Mouse (Mus musculus): ENCODE data around the gene Sprr1b.
"Not testable (repeated sequence)": the region's sequence is repeated elsewhere in the genome, so short reads cannot be mapped to it uniquely, and the experiment has no call there.

Sprr1b gene

GRCm38 (mm10) chr3:92438689-92439088 is at the start of gene Sprr1b:
Gene Sprr1b (minus strand): TSS chr3:92438789.
- DNase-seq = no peak

- no peak for DNase-seq
Measured at GRCm38 (mm10) chr3:92486307-92486706, 47.7 kb upstream of the Sprr1b start.

DNA sequence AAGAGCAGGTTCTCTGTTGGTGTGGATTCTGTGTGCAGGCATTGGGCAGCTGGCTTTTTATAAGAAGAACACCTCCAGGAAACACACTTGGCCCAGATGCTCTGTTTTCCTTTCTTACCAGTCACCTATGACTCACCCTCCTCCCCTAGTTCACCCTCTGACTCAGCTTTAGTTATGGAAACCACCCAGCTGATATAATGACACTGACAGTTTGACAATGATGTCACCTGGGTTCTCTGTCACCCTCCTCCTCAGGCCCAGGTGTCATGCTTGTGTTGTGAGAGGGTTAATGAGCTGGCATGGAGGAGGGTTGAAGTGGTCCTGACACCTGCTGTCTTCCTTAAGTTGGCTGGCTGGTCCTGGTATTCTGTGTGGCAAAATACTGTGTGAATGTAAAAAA is 47.3 kb upstream of the Sprr1b start, which contains the start of gene Sprr1a:
Gene Sprr1a, minus strand, starts transcription at position 33 of the 400 bp plus-strand sequence.
- no peak for DNase-seq

GRCm38 (mm10) chr3:92481249-92481648 is 42.7 kb upstream of the Sprr1b start:
- not testable (repeated sequence) for DNase-seq

DNA sequence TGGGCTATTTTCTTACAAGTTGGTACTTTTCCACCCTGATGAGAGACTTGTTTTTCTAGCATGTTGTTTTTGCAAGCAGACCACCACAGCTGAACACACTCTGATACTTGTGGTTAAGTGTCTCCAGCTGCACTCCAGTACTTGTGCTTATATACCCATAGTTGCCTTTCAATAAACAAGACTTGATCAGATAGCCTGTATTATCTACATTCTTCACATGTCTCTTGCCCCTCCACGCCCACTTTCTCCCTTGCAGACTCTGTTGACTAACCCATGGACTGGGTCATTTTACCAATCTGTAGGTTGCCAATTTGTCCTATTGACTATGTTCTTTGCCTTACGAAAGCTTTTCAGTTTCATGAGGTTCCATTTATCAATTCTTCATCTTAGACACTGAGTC is 31.5 kb upstream of the Sprr1b start:
- DNase-seq = no peak

- no peak for DNase-seq
Measured at GRCm38 (mm10) chr3:92467424-92467823, 28.8 kb upstream of the Sprr1b start.

GRCm38 (mm10) chr3:92466576-92466975 is 28.0 kb upstream of the Sprr1b start:
- no peak for DNase-seq

- no peak for DNase-seq
Measured at GRCm38 (mm10) chr3:92458620-92459019, 20.0 kb upstream of the Sprr1b start, which contains the start of gene Sprr3. Gene Sprr3 (minus strand): TSS chr3:92458720.

DNA sequence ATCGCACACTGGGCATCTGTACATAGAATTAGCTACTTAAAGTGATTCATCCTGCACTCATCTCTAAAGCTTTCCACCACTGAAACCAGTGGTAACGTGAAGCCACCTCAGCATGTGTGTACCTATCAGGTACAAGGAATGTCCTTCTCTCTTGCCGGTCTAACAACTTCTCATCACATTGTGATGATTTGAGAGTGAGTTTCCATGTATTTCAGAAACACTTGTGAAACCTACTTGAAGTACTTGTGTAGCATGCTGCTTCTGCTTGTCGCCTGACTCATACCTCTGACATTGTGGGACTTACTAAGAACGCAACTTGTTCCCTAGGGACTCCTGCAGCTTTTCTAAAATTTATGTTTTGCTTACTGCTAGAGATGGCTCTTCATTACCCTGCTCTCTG is 16.6 kb upstream of the Sprr1b start:
- DNase-seq = no peak

DNA sequence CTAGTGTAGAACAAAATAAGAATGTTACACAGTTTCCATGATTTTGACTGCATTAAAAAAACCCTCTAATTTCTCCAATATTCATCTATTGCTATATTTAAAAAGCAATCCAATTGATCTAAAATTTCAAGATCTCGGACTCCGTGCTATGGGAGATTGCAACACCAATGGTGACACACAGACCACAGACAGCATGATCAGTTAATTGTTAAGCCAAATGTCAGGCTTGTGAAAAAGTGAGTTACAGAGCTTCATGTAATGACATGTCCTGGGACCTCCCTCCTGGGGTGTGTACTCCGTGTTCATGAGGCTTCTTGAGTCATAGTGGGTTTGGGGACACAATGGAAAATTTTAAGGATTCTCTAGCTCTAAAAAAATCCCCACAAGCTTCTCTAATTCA is 1.6 kb upstream of the Sprr1b start:
- no peak for DNase-seq

DNA sequence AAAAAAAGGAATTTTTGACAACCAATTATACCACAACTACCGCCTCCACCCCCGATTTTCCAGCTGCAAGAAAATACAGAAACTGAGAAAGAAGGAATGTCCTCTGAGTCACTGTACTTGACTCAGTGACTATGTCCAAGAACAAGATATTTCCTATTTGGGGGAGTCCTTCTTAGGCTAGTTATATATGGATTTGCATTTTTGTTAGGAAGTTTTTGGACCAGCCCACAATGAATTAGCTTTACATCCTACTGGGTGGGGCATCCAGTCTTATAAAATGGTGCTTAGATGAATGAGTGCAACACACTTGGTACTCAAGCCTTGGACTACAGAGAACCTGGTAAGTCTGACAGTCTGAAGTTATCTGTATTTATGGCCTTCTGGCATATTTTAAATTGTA is 6.3 kb downstream of the Sprr1b start, which contains the start of gene Sprr2k:
Gene Sprr2k, plus strand, starts transcription at position 301 of the 400 bp plus-strand sequence.
- DNase-seq = no peak

- no peak for DNase-seq
Measured at GRCm38 (mm10) chr3:92429323-92429722, 9.3 kb downstream of the Sprr1b start, which contains the start of gene Gm9774. Gene Gm9774 (minus strand): TSS chr3:92429423.

DNA sequence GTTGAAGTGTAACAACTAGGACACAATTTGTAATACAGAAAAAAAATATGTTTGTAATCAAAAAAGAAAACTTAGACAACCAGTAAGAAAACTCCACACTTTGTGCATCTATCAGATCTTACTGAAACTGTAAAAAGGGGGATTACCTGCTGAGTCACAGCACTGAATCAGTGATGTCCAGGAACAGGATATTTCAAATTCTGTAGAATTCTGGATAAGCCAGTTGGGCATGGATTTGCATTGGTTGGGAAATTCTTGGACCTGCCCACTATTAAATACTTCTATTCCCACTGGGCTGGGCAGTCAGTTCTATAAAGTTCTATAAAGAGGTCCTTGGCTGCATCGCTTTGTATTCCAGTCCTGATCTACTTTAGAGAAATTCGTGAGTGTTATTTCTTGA is 20.8 kb downstream of the Sprr1b start, which contains the start of gene Sprr2j-ps:
Gene Sprr2j-ps, plus strand, starts transcription at position 301 of the 400 bp plus-strand sequence.
- no peak for DNase-seq

DNA sequence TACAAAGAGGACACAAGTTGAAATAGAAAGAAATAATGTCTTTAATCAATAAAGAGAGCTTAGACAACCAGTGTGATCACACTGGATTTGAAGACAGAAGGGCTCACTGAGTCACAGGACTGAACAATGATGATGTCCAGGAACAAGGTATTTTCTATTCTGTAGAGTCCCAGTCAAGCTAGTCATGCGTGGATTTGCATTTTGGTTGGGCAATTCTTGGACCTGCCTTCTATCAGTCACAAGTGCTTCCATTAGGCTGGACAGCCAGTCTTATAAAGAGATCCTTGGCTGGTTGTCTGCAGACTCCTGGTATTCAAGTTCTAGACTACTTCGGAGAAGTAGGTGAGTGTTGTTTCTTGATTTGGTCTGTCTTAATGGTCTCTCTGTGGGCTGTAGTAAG is 30.9 kb downstream of the Sprr1b start, which contains the start of gene Sprr2i:
Gene Sprr2i, plus strand, starts transcription at position 301 of the 400 bp plus-strand sequence.
- DNase-seq = no peak

GRCm38 (mm10) chr3:92394301-92394700 is 44.3 kb downstream of the Sprr1b start:
- no peak for DNase-seq
